Mouse (Mus musculus): ENCODE data around the gene Yif1a.
A peak's percentile ranks its signal among the peaks of the same experiment; 100 is the strongest.

Gene Yif1a

DNA sequence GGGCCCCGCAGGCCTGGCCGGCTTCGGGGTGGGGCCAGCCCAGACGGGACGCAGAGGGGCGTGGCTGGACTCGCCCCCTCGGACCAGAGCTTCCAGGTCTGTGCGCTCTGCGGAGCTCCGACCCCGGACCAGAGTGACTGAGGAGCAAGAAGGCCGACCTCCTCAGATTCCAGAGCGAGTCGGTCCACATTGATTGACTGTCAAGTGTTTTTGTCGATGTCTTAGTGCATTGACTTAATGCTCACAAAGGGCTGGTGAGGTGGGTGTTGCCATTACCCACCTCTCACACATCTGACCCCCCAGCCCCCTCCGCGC is 30.0 kb downstream of the Yif1a start, which contains the start of gene Klc2:
TSS of gene Klc2 (minus strand) at position 177 of the 315 bp plus-strand sequence.
- no peak for DNase-seq (ENCODE audit: low spot score)

DNA sequence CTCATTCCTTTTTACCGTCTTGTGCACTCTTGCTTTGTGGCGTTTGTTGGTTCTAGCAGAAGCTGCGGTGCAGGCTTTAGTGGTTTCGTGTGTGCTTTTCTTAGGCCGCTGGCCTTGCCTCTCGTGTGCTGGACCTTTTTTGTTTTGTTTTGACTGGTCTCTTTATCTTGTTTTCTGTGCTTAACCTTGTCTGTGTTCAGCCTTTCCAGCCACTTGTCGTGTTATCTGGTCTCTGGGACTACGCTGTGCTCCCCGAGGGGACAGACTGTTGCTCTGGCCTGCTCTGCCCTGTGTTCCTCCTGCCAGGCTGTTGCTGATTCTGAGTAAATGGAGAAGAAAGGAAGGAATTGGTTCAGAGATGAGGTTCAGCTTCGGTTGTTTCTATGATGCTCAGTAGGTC is 34.2 kb downstream of the Yif1a start:
- DNase-seq (ENCODE audit: low spot score), result no peak

DNA sequence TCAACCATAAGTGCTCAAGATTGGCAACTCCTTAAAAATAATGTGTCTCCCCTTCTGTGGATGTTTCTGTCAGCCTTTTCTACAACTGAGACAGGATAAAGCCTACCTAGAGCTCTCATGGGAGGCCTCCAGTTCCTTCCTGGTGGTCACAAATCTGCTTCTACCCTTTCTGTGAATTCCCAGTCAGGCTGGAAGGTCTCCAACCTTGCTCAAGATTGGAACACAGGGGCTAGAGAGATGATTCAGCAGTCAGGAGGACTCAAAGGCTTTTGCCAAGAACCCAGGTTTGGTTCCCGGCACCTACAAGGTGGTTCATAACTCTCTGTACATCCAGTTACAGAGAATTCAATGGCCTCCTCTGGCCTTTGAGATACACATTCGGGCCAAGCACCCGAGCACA is 34.9 kb downstream of the Yif1a start:
- no peak for DNase-seq (ENCODE audit: low spot score)

DNA sequence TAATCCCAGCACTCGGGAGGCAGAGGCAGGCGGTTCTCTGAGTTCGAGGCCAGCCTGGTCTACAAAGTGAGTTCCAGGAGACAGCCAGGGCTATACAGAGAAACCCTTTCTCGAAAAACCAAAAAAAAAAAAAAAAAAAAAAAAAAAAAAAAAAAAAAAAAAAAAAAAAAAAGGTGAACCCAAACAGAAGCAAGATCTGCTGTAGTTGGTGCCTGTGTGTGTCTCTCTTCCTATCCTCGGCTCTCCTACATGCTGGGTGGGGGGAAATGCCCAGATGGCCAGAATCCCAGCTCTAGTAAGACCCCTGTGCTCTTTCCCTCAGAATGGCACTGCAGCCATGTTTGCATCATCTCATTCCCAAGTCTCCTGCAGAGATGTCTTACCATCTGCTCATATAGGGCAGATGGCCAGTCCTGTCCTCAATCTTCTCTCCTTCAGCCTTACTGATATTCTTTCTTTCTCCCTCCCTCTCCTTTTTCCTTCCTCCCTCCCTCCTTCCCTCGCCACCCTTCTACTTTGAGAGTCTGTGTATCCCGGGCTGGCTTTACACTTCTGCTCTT is 35.8 kb downstream of the Yif1a start:
- DNase-seq (ENCODE audit: low spot score), result no peak

DNA sequence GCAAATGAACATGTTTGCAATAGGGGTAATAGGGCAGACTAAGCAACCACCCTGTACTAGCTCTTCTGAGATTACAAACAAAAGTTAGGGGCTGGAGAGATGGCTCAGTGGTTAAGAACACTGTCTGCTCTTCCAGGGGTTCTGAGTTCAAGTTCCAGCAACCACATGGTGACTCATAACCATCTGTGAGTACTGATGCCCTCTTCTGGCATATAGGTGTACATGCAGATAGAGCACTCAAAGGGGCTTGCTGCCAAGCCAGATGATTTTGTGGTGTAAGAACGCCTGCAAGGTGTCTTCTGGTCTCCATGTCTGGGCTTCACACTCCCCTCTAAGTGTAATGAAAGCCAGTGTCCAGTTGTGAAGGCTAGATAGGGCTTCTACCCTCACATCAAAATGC is 41.4 kb downstream of the Yif1a start:
- no peak for DNase-seq (ENCODE audit: low spot score)

DNA sequence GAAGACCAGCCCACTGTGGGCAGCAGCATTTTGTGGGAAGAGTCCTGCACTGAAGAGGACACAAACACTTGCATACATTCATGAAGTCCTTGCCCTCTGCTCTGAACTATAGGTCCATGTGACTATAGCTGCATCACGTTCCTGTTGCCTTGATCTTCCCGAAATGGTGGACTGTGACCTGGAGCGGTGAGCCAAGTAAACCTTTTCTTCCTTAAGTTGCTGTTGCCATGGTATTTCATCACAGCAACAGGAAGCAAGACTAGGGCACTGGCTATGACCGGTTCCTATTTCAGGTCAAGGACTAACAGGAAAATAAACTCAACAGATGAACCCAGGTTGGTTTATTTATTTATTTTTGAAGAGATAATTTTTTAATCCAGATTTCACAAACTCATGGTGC is 42.9 kb downstream of the Yif1a start:
- no peak for DNase-seq (ENCODE audit: low spot score)

DNA sequence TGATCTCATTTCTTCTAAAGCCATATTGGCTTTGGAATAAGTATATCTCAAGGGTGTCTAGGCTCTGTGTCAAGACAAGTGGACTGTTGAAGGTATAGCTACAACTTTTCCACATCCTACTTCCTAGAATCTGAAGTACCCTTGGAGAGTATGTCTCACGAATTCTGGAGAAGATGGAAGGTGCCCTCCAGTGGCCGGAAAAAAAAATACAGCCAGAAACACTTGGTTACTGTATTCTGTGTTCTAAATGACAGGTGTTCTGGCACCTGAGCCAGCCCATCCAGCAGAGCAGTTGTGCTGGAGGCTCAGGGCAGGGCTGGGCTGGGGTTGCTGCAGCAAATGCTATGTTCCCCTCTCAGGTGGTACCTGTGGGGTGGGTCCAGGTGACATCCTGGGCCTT is 51.3 kb downstream of the Yif1a start:
- DNase-seq (ENCODE audit: low spot score), result peak; percentile 37

All from ovary, postnatal 14 days (tissue).